Mouse (Mus musculus): ENCODE results near the gene Ptprs.
A peak's percentile ranks its signal among the peaks of the same experiment; 100 is the strongest.
"Not testable (repeated sequence)": the region's sequence is repeated elsewhere in the genome, so short reads cannot be mapped to it uniquely, and the experiment has no call there.

Ptprs gene

GRCm38 (mm10) chr17:56476402-56476752 is at the start of gene Ptprs:
Gene Ptprs (minus strand): TSS chr17:56476483.
- peak; percentile 98 to 99 for DNase-seq (ENCODE audit: low spot score in 2 of 2)

GRCm38 (mm10) chr17:56524943-56525342 is 48.7 kb upstream of the Ptprs start:
- DNase-seq (ENCODE audit: low spot score in 2 of 2), result no peak

- no peak for DNase-seq (ENCODE audit: low spot score in 2 of 2)
Measured at GRCm38 (mm10) chr17:56522744-56523143, 46.5 kb upstream of the Ptprs start.

- no peak for DNase-seq (ENCODE audit: low spot score in 2 of 2)
Measured at GRCm38 (mm10) chr17:56515690-56516410, 39.6 kb upstream of the Ptprs start.

GRCm38 (mm10) chr17:56514916-56515315 is 38.6 kb upstream of the Ptprs start:
- DNase-seq (ENCODE audit: low spot score in 2 of 2), result no peak

GRCm38 (mm10) chr17:56514330-56514729 is 38.0 kb upstream of the Ptprs start:
- DNase-seq (ENCODE audit: low spot score in 2 of 2), result no peak

- DNase-seq (ENCODE audit: low spot score in 2 of 2), result no peak
Measured at GRCm38 (mm10) chr17:56512310-56512709, 36.0 kb upstream of the Ptprs start, which contains the start of gene Znrf4. Gene Znrf4 (minus strand): TSS chr17:56512431.

GRCm38 (mm10) chr17:56511707-56512090 is 35.4 kb upstream of the Ptprs start:
- no peak for DNase-seq (ENCODE audit: low spot score in 2 of 2)

- no peak for DNase-seq (ENCODE audit: low spot score in 2 of 2)
Measured at GRCm38 (mm10) chr17:56510970-56511706, 34.9 kb upstream of the Ptprs start.

- DNase-seq (ENCODE audit: low spot score in 2 of 2), result no peak
Measured at GRCm38 (mm10) chr17:56510473-56510969, 34.2 kb upstream of the Ptprs start.

- DNase-seq (ENCODE audit: low spot score in 2 of 2), result no peak
Measured at GRCm38 (mm10) chr17:56509707-56510472, 33.6 kb upstream of the Ptprs start.

- no peak for DNase-seq (ENCODE audit: low spot score in 2 of 2)
Measured at GRCm38 (mm10) chr17:56509021-56509640, 32.8 kb upstream of the Ptprs start.

- peak; percentile 93 to 98 for DNase-seq (ENCODE audit: low spot score in 2 of 2)
Measured at GRCm38 (mm10) chr17:56507161-56508068, 31.1 kb upstream of the Ptprs start.

GRCm38 (mm10) chr17:56506417-56507065 is 30.3 kb upstream of the Ptprs start:
- no peak for DNase-seq (ENCODE audit: low spot score in 2 of 2)

GRCm38 (mm10) chr17:56505401-56505800 is 29.1 kb upstream of the Ptprs start:
- no peak for DNase-seq (ENCODE audit: low spot score in 2 of 2)

- peak; percentile 69 to 78 for DNase-seq (ENCODE audit: low spot score in 2 of 2)
Measured at GRCm38 (mm10) chr17:56502526-56502925, 26.2 kb upstream of the Ptprs start.

GRCm38 (mm10) chr17:56501635-56502400 is 25.5 kb upstream of the Ptprs start:
- not testable (repeated sequence) for DNase-seq (ENCODE audit: low spot score in 2 of 2)

GRCm38 (mm10) chr17:56499229-56499628 is 22.9 kb upstream of the Ptprs start:
- no peak for DNase-seq (ENCODE audit: low spot score in 2 of 2)

GRCm38 (mm10) chr17:56494480-56494879 is 18.2 kb upstream of the Ptprs start:
- peak in 1 of 2 experiments; percentile 71 for DNase-seq (ENCODE audit: low spot score in 2 of 2)
